In genomic region chr10:128412055-128412381, GRCm38 (mm10) we compare ENCODE assay signal across 8 mouse cellular contexts. TPM values are rescaled to one million over a fixed set of nuclear protein-coding genes. Genes with fewer than 3 reads are reported as not detected.
DNase-seq lines count a peak whose midpoint lies in the region; ATAC-seq and TF ChIP-seq lines count a peak whose summit lies in the region.

No protein-coding gene starts in this region.

- H3K36me3 ChIP-seq in embryonic facial prominence, embryonic 12.5 days: peaks cover 24% of the 10 kb centered on the region
- peaks cover 38% of the 10 kb centered on the region for H3K36me3 ChIP-seq in intestine, embryonic 14.5 days (ENCODE audit: control insufficient read depth, insufficient read depth, low read length)

- H3K4me1 ChIP-seq in embryonic facial prominence, embryonic 12.5 days: peaks cover 29% of the 10 kb centered on the region
- H3K4me1 ChIP-seq in intestine, embryonic 14.5 days (replicated peaks; ENCODE audit: control insufficient read depth, insufficient read depth, low read length): peaks cover 28% of the 10 kb centered on the region

- H3K27ac ChIP-seq in layer of hippocampus, adult 2 months: peak overlapping the region; percentile 96
- peak overlapping the region; percentile 95 for H3K27ac ChIP-seq in embryonic facial prominence, embryonic 12.5 days
- H3K27ac ChIP-seq in intestine, embryonic 14.5 days (ENCODE audit: low read depth): peak overlapping the region; percentile 89

- no peak for TF ChIP-seq CTCF in layer of hippocampus, adult 2 months (conservative IDR thresholded peaks at IDR 0.05)

- H3K4me3 ChIP-seq in layer of hippocampus, adult 2 months: peak overlapping the region; percentile 93
- peak overlapping the region; percentile 93 for H3K4me3 ChIP-seq in embryonic facial prominence, embryonic 12.5 days
- H3K4me3 ChIP-seq in intestine, embryonic 14.5 days (ENCODE audit: low read depth, low read length): peak overlapping the region; percentile 91

- DNase-seq in layer of hippocampus, adult 2 months (ENCODE audit: low spot score in 2 of 2): no peak
- no peak for DNase-seq in layer of hippocampus, postnatal 25 days (ENCODE audit: extremely low spot score in 1 of 2, low spot score in 1 of 2)
- peak; percentile 73 for DNase-seq in Muller cell, postnatal 12 days (ENCODE audit: inconsistent ontology term)
- no peak for DNase-seq in intestine, embryonic 14.5 days (ENCODE audit: low spot score)
- DNase-seq in lung, postnatal 10 days: peak; percentile 73
- no peak for DNase-seq in right cerebral cortex, adult 2 months (ENCODE audit: low spot score in 2 of 2)
- no peak for DNase-seq in left cerebral cortex, adult 9 months (ENCODE audit: low spot score in 2 of 2)

- H3K9me3 ChIP-seq in embryonic facial prominence, embryonic 12.5 days: no peaks in the 10 kb centered on the region
- H3K9me3 ChIP-seq in intestine, embryonic 14.5 days (ENCODE audit: control insufficient read depth, low read length): no peaks in the 10 kb centered on the region

- no peak for ATAC-seq in embryonic facial prominence, embryonic 12.5 days (ENCODE audit: insufficient number of reproducible peaks, insufficient read depth, low FRiP score, low TSS enrichment)
- ATAC-seq in intestine, embryonic 14.5 days (replicated peaks; ENCODE audit: low FRiP score, low TSS enrichment, low read depth): no peak

- H3K9ac ChIP-seq in embryonic facial prominence, embryonic 12.5 days: peak overlapping the region; percentile 87
- peak overlapping the region; percentile 74 for H3K9ac ChIP-seq in intestine, embryonic 14.5 days (ENCODE audit: low read length)

- H3K4me2 ChIP-seq in embryonic facial prominence, embryonic 12.5 days (replicated peaks): peak overlapping the region; percentile 84
- H3K4me2 ChIP-seq in intestine, embryonic 14.5 days (ENCODE audit: low read length): peak overlapping the region; percentile 97

- WGBS in embryonic facial prominence, embryonic 12.5 days: 0% methylated on average over 14 of the region's 14 CpGs
- WGBS in intestine, embryonic 14.5 days: 1% methylated on average over 14 of the region's 14 CpGs

- no peaks in the 10 kb centered on the region for H3K27me3 ChIP-seq in embryonic facial prominence, embryonic 12.5 days
- no peaks in the 10 kb centered on the region for H3K27me3 ChIP-seq in intestine, embryonic 14.5 days (replicated peaks; ENCODE audit: control insufficient read depth, insufficient read depth, low read length)

RNA-seq across cellular contexts. Expression of gene Rnf41, which starts 0.6 kb away (rescaled TPM):
- total RNA-seq in layer of hippocampus, adult 2 months (2021): 10 to 100 TPM; 69.5 to 71.8 TPM
- total RNA-seq in layer of hippocampus, postnatal 25 days (2021): 10 to 100 TPM; 68.0 to 76.9 TPM
- 44.5 and 50.5 TPM in 2 replicates for polyA plus RNA-seq in embryonic facial prominence, embryonic 12.5 days (2016; fragmentation: Nextera tagmentation; extraction: Ambion mirVana)
- polyA plus RNA-seq in intestine, embryonic 14.5 days (2014; fragmentation: Nextera tagmentation; extraction: Ambion mirVana): 30.5 and 36.0 TPM in 2 replicates

RNA-seq across cellular contexts. Expression of gene Nabp2, which starts 0.7 kb away (rescaled TPM):
- total RNA-seq in layer of hippocampus, adult 2 months (2021): 10 to 100 TPM; 88.2 to 93.0 TPM
- 100 to 1,000 TPM in 1 of 2 experiments, 10 to 100 TPM in 1; 96.7 to 101 TPM for total RNA-seq in layer of hippocampus, postnatal 25 days (2021)
- polyA plus RNA-seq in embryonic facial prominence, embryonic 12.5 days (2016; fragmentation: Nextera tagmentation; extraction: Ambion mirVana): 67.6 and 70.1 TPM in 2 replicates
- polyA plus RNA-seq in intestine, embryonic 14.5 days (2014; fragmentation: Nextera tagmentation; extraction: Ambion mirVana): 94.7 and 99.1 TPM in 2 replicates

RNA-seq across cellular contexts. Expression of gene Slc39a5, which starts 11.0 kb away (rescaled TPM):
- under 1 TPM in 1 of 2 experiments, not detected in 1; 0.29 TPM for total RNA-seq in layer of hippocampus, adult 2 months (2021)
- not detected for total RNA-seq in layer of hippocampus, postnatal 25 days (2021)
- 0.33 TPM in 1 of 2 replicates, not detected in the other for polyA plus RNA-seq in embryonic facial prominence, embryonic 12.5 days (2016; fragmentation: Nextera tagmentation; extraction: Ambion mirVana)
- polyA plus RNA-seq in intestine, embryonic 14.5 days (2014; fragmentation: Nextera tagmentation; extraction: Ambion mirVana): 47.6 and 56.7 TPM in 2 replicates

RNA-seq across cellular contexts. Expression of gene Ankrd52, which starts 35.1 kb away (rescaled TPM):
- total RNA-seq in layer of hippocampus, adult 2 months (2021): 10 to 100 TPM; 50.6 to 51.6 TPM
- 10 to 100 TPM; 54.7 to 69.5 TPM for total RNA-seq in layer of hippocampus, postnatal 25 days (2021)
- polyA plus RNA-seq in embryonic facial prominence, embryonic 12.5 days (2016; fragmentation: Nextera tagmentation; extraction: Ambion mirVana): 14.8 and 15.4 TPM in 2 replicates
- polyA plus RNA-seq in intestine, embryonic 14.5 days (2014; fragmentation: Nextera tagmentation; extraction: Ambion mirVana): 12.1 and 13.3 TPM in 2 replicates

RNA-seq across cellular contexts. Expression of gene Coq10a, which starts 43.2 kb away (rescaled TPM):
- total RNA-seq in layer of hippocampus, adult 2 months (2021): 10 to 100 TPM; 48.6 to 49.2 TPM
- total RNA-seq in layer of hippocampus, postnatal 25 days (2021): 10 to 100 TPM; 52.9 to 53.5 TPM
- polyA plus RNA-seq in embryonic facial prominence, embryonic 12.5 days (2016; fragmentation: Nextera tagmentation; extraction: Ambion mirVana): 15.0 and 17.9 TPM in 2 replicates
- 11.0 and 15.7 TPM in 2 replicates for polyA plus RNA-seq in intestine, embryonic 14.5 days (2014; fragmentation: Nextera tagmentation; extraction: Ambion mirVana)

Comparison
In these comparisons a context has a peak if more than half of its experiments do, and no peak if none do; other contexts are left out.
1. DNase-seq: peak in Muller cell, postnatal 12 days (single experiment) and lung, postnatal 10 days (single experiment); none in layer of hippocampus, adult 2 months (0 of 2), layer of hippocampus, postnatal 25 days (0 of 2), intestine, embryonic 14.5 days (single experiment), right cerebral cortex, adult 2 months (0 of 2) and left cerebral cortex, adult 9 months (0 of 2).
2. Peak in every context shown above with its lines, with median percentiles within 50 percentile points of each other: H3K27ac ChIP-seq and H3K4me3 ChIP-seq.